In the genomic region with DNA sequence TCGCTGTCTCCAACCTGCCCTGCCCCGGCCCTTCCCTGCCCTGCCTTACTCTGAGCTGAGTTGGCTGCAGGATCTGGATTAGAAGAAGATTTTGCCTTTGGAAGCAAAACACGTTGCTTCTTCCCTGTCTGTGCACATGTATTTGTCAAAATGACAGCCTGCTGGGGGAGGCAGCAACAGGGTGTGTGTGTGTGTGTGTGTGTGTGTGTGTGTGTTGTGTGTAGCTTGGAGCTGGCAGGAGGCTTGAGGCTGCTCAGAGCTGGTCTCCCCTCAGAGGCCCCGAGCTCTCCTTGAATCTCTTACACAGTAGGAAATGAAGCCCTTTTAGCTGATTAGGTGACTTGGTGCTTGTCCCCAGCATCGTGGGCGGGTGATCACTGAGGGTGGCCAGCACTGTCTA, we compare ENCODE assay signal across 22 mouse cellular contexts. TPM values are rescaled to one million over a fixed set of nuclear protein-coding genes. Genes with fewer than 3 reads are reported as not detected.
DNase-seq lines count a peak whose midpoint lies in the region; ATAC-seq lines count a peak whose summit lies in the region.
"Had no signal": no experiment of that assay in that cellular context is flagged by ENCODE, and none has a peak within 500 bp of the region (broad histone marks: within the 10 kb centered on the region; RNA-seq: fewer than 3 reads in every experiment).

No protein-coding gene starts in this region.

- H3K27me3 ChIP-seq in hindbrain, embryonic 16.5 days (replicated peaks; ENCODE audit: control insufficient read depth, insufficient read depth, low read length), result no peaks in the 10 kb centered on the region
- H3K27me3 ChIP-seq in hindbrain, embryonic 11.5 days (ENCODE audit: control insufficient read depth, insufficient read depth, low read length), result no peaks in the 10 kb centered on the region
- no peaks in the 10 kb centered on the region for H3K27me3 ChIP-seq in embryonic facial prominence, embryonic 10.5 days (replicated peaks; ENCODE audit: low read depth, poor library complexity, severe bottlenecking)
- H3K27me3 ChIP-seq: hindbrain, embryonic 13.5 days; midbrain, embryonic 15.5 days had no signal

- 73% methylated on average over 6 of the region's 6 CpGs for WGBS in hindbrain, embryonic 16.5 days
- WGBS in hindbrain, embryonic 11.5 days, result 80% methylated on average over 6 of the region's 6 CpGs
- WGBS in embryonic facial prominence, embryonic 10.5 days, result 90% methylated on average over 6 of the region's 6 CpGs

- no peak for DNase-seq in hindbrain, embryonic 11.5 days (ENCODE audit: low spot score)
- peak; percentile 41 for DNase-seq in adipocyte (ENCODE audit: low spot score)
- DNase-seq in layer of hippocampus, adult 8-10 months (ENCODE audit: low spot score in 2 of 2), result peak; percentile 32 to 40
- DNase-seq in right cerebral cortex, adult 2 months (ENCODE audit: low spot score in 2 of 2), result peak; percentile 18 to 29
- DNase-seq in embryonic facial prominence, embryonic 10.5 days (ENCODE audit: low spot score), result no peak
- DNase-seq in urinary bladder, postnatal 4 days (ENCODE audit: low spot score in 2 of 2), result no peak
- DNase-seq: adrenal gland, adult 8-10 months; cerebellum, adult 11-12 months; cerebellum, postnatal 36 days; gastrocnemius, postnatal 14 days; kidney, adult 18-20 months; kidney, postnatal 36 days; lung, postnatal 10 days; thymus, postnatal 4 days had no signal

- no peak overlapping the region; the same call in 1 of the 2 replicates for H3K27ac ChIP-seq in hindbrain, embryonic 16.5 days (ENCODE audit: low read depth, low read length)
- no peak overlapping the region for H3K27ac ChIP-seq in hindbrain, embryonic 11.5 days (ENCODE audit: low read depth, low read length)
- no peak overlapping the region for H3K27ac ChIP-seq in embryonic facial prominence, embryonic 10.5 days (replicated peaks)
- H3K27ac ChIP-seq: hindbrain, embryonic 13.5 days; limb, embryonic 13.5 days; liver, embryonic 14.5 days; midbrain, embryonic 15.5 days had no signal

- H3K9ac ChIP-seq in hindbrain, embryonic 16.5 days (ENCODE audit: low read depth, low read length), result no peak overlapping the region
- no peak overlapping the region for H3K9ac ChIP-seq in hindbrain, embryonic 11.5 days (ENCODE audit: low read depth, low read length)
- H3K9ac ChIP-seq: hindbrain, embryonic 13.5 days; limb, embryonic 13.5 days; liver, embryonic 14.5 days; midbrain, embryonic 15.5 days had no signal

- H3K9me3 ChIP-seq in hindbrain, embryonic 16.5 days (ENCODE audit: control insufficient read depth, low read length), result peaks cover 5% of the 10 kb centered on the region; the same call in 1 of the 2 replicates
- no peaks in the 10 kb centered on the region for H3K9me3 ChIP-seq in hindbrain, embryonic 11.5 days (ENCODE audit: control insufficient read depth, low read length)
- H3K9me3 ChIP-seq in embryonic facial prominence, embryonic 10.5 days, result peaks cover 5% of the 10 kb centered on the region; the same call in 1 of the 2 replicates
- H3K9me3 ChIP-seq: midbrain, embryonic 15.5 days had no signal

- H3K4me2 ChIP-seq in hindbrain, embryonic 16.5 days (ENCODE audit: low read length), result no peak overlapping the region
- no peak overlapping the region for H3K4me2 ChIP-seq in hindbrain, embryonic 11.5 days (replicated peaks; ENCODE audit: low read depth, low read length)
- H3K4me2 ChIP-seq: hindbrain, embryonic 13.5 days; midbrain, embryonic 15.5 days had no signal

- no peaks in the 10 kb centered on the region; the same call in 1 of the 2 replicates for H3K4me1 ChIP-seq in hindbrain, embryonic 16.5 days (ENCODE audit: control insufficient read depth, insufficient read depth, low read depth, low read length)
- no peaks in the 10 kb centered on the region for H3K4me1 ChIP-seq in hindbrain, embryonic 11.5 days (replicated peaks; ENCODE audit: control insufficient read depth, insufficient read depth, low read length)
- peaks cover 49% of the 10 kb centered on the region for H3K4me1 ChIP-seq in embryonic facial prominence, embryonic 10.5 days
- H3K4me1 ChIP-seq: midbrain, embryonic 15.5 days had no signal

- 0 out of 2 replicates have a peak, but pooled peaks have one; percentile 40 for ATAC-seq in hindbrain, embryonic 16.5 days
- ATAC-seq in hindbrain, embryonic 11.5 days (ENCODE audit: low FRiP score), result no peak
- ATAC-seq in erythroid progenitor cell, adult 5-6 weeks (replicated peaks; ENCODE audit: low FRiP score, poor library complexity, severe bottlenecking), result no peak
- ATAC-seq: midbrain, embryonic 15.5 days had no signal

- H3K4me3 ChIP-seq in hindbrain, embryonic 16.5 days (ENCODE audit: low read length), result no peak overlapping the region
- H3K4me3 ChIP-seq in hindbrain, embryonic 11.5 days (ENCODE audit: low read depth, low read length), result no peak overlapping the region
- no peak overlapping the region for H3K4me3 ChIP-seq in embryonic facial prominence, embryonic 10.5 days
- H3K4me3 ChIP-seq: hindbrain, embryonic 13.5 days; limb, embryonic 13.5 days; midbrain, embryonic 15.5 days had no signal

- H3K36me3 ChIP-seq in hindbrain, embryonic 16.5 days (ENCODE audit: control insufficient read depth, insufficient read depth, low read length), result no peaks in the 10 kb centered on the region
- H3K36me3 ChIP-seq in hindbrain, embryonic 11.5 days (ENCODE audit: control insufficient read depth, insufficient read depth, low read length), result no peaks in the 10 kb centered on the region
- H3K36me3 ChIP-seq in embryonic facial prominence, embryonic 10.5 days (replicated peaks), result peaks cover 18% of the 10 kb centered on the region
- H3K36me3 ChIP-seq: hindbrain, embryonic 13.5 days; midbrain, embryonic 15.5 days had no signal

RNA-seq across cellular contexts. Expression of gene Twist2, which starts 38.7 kb away (rescaled TPM):
- 1.7 and 2.0 TPM in 2 replicates for polyA plus RNA-seq in hindbrain, embryonic 16.5 days (2015; fragmentation: Nextera tagmentation; extraction: Ambion mirVana)
- polyA plus RNA-seq in hindbrain, embryonic 11.5 days (2014; fragmentation: Nextera tagmentation; extraction: Ambion mirVana), result 16.3 and 23.2 TPM in 2 replicates
- total RNA-seq in layer of hippocampus, adult 8-10 months (2022), result 1 to 10 TPM; 1.0 to 2.4 (median 1.3) TPM
- polyA plus RNA-seq in embryonic facial prominence, embryonic 10.5 days (2016; fragmentation: Nextera tagmentation; extraction: Ambion mirVana), result 53.8 and 55.3 TPM in 2 replicates
- not detected in 2 replicates for total RNA-seq in erythroid progenitor cell, adult 5-6 weeks (2015; ENCODE audit: low replicate concordance)
- total RNA-seq in erythroid progenitor cell, adult 5-6 weeks (2017; ENCODE audit: low replicate concordance), result not detected in 2 replicates
- total RNA-seq: CH12.LX; megakaryocyte, adult 5-6 weeks had no signal

Comparison
In these comparisons a context has a peak if more than half of its experiments do, and no peak if none do; other contexts are left out.
1. DNase-seq: peak in adipocyte (single experiment), layer of hippocampus, adult 8-10 months (2 of 2) and right cerebral cortex, adult 2 months (2 of 2); none in hindbrain, embryonic 11.5 days (single experiment), embryonic facial prominence, embryonic 10.5 days (single experiment) and urinary bladder, postnatal 4 days (0 of 2).